Mouse (Mus musculus): ENCODE results near the gene Wdr82.

GRCm38 (mm10) chr9:106197081-106197713 lies 26.5 kb downstream of the Wdr82 start:
- no peak for TF ChIP-seq CTCF (IDR thresholded peaks at IDR 0.05; ENCODE audit: control insufficient read depth, insufficient read depth, insufficient read length)
- TF ChIP-seq USF1 (IDR thresholded peaks at IDR 0.05; ENCODE audit: low read depth), result no peak
- no peak for TF ChIP-seq CEBPB (IDR thresholded peaks at IDR 0.05; ENCODE audit: low read depth)
- no peak for TF ChIP-seq MAX (IDR thresholded peaks at IDR 0.05)
- no peak for TF ChIP-seq MYOD1 (IDR thresholded peaks at IDR 0.05; ENCODE audit: control insufficient read depth, insufficient read length, low read depth)
